Mouse (Mus musculus) hindbrain, embryonic 11.5 days (tissue): ENCODE measurements around the gene P2rx2. TPM values are rescaled to one million over a fixed set of nuclear protein-coding genes. Genes with fewer than 3 reads are reported as not detected.

Source experiments
- ATAC-seq: fragments of 200-750 bp; cut with Nextera tagmentation; 2 replicates; pipeline ENCODE4 v1.8.0; 2017; ENCODE audit warnings: mild to moderate bottlenecking, moderate TSS enrichment, moderate library complexity; ENCODE audit not compliant: low FRiP score
- DNase-seq: peaks from one replicate; pipeline ENCODE4 v3.0.0-alpha.2; 2015; ENCODE audit warnings: low spot score
- H3K27ac ChIP-seq: fragments of 300-500 bp; sonication (generic); 2 replicates; pipeline ENCODE4 v1.5.1; 2014; ENCODE audit warnings: mild to moderate bottlenecking, low read depth, low read length
- H3K27me3 ChIP-seq: fragments of 300-500 bp; sonication (generic); 2 replicates; pipeline ENCODE4 v1.6.1; 2014; ENCODE audit warnings: mild to moderate bottlenecking, low read length, moderate library complexity, mixed read lengths; ENCODE audit not compliant: control insufficient read depth, insufficient read depth
- H3K36me3 ChIP-seq: fragments of 300-500 bp; sonication (generic); 2 replicates; pipeline ENCODE4 v1.6.1; 2014; ENCODE audit warnings: mild to moderate bottlenecking, low read length, moderate library complexity, mixed read lengths; ENCODE audit not compliant: control insufficient read depth, insufficient read depth
- H3K4me1 ChIP-seq: fragments of 300-500 bp; sonication (generic); replicated peaks from 2 replicates; pipeline ENCODE4 v1.6.1; 2014; ENCODE audit warnings: low read length, mixed read lengths; ENCODE audit not compliant: control insufficient read depth, insufficient read depth
- H3K4me2 ChIP-seq: fragments of 300-500 bp; sonication (generic); replicated peaks from 2 replicates; pipeline ENCODE4 v1.6.1; 2014; ENCODE audit warnings: mild to moderate bottlenecking, low read depth, low read length
- H3K4me3 ChIP-seq: fragments of 300-500 bp; sonication (generic); 2 replicates; pipeline ENCODE4 v1.5.1; 2014; ENCODE audit warnings: low read depth, low read length
- H3K9ac ChIP-seq: fragments of 300-500 bp; sonication (generic); 2 replicates; pipeline ENCODE4 v1.6.1; 2014; ENCODE audit warnings: low read depth, low read length
- H3K9me3 ChIP-seq: fragments of 300-500 bp; sonication (generic); 2 replicates; pipeline ENCODE4 v1.6.1; 2016; ENCODE audit warnings: low read length; ENCODE audit not compliant: control insufficient read depth
- WGBS: fragments of 180-500 bp; shearing (Covaris S2); extraction: QIAGEN DNeasy Blood & Tissue Kit; methylation state at CpG from one replicate; pipeline ENCODE4 v1.1.7; 2014; 5-methylcytosine and 5-hydroxymethylcytosine counted together
- polyA plus RNA-seq: library from polyadenylated mRNA; unstranded; fragments of >200 nt; fragmentation: Nextera tagmentation; extraction: Ambion mirVana; gene quantifications from 2 replicates; pipeline ENCODE4 v1.2.1, GENCODE M21; 2014

Gene P2rx2
- polyA plus RNA-seq, 1 experiment from 2014 or later, result 0.91 TPM

DNA sequence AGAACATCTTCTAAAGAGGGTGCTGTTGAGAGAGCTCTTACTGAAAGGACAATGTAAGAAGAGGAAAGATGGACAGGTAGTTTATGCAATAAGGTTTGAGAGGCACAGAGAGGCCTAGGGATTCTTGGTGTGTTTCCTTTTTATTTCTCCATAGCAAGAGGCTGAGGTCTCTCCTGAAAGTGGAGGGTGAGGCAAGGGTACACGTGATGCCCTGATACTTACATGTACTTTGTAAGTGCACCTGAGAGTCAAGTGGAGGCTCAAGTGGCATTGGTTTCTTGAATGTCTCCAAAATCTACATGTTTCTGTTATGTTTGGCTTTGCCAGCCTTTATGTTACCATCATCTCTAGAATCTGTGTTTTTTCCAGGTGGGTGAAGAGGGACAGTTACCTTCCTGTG, 46.4 kb downstream of the P2rx2 start:
- Histone ChIP-seq H3K4me1 (no peaks in the 10 kb centered on the region), H3K9ac (no peak overlapping the region), H3K4me3 (no peak overlapping the region), H3K27ac (no peak overlapping the region), H3K4me2 (no peak overlapping the region), H3K36me3 (0 out of 2 replicates have a peak, but pooled peaks cover 3% of the 10 kb centered on the region), H3K27me3 (no peaks in the 10 kb centered on the region), H3K9me3 (no peaks in the 10 kb centered on the region)
- DNase-seq, result no peak
- ATAC-seq, result no peak
- WGBS, result 96% methylated on average over 1 of the region's 1 CpGs

DNA sequence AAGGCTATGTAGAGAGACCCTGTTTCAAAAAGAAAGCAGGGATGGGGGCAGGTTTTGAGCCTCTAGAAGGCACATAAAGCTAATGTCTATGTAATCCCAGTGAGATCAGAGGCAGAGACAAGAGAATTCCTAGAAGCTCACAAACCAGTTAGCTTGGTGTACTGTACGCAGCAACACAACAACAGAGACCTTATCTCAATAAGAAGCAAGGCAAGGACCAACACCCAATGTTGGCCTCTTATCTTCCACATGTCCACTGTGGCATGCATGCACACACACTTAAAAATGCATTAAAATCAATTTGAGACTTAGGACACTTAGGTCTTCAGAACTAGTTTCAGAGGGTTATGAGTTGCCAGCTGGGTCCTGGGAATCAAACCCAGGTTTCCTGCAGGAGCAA, 51.4 kb downstream of the P2rx2 start:
- Histone ChIP-seq H3K4me3 (no peak overlapping the region), H3K9me3 (no peaks in the 10 kb centered on the region), H3K36me3 (0 out of 2 replicates have a peak, but pooled peaks cover 8% of the 10 kb centered on the region), H3K27ac (no peak overlapping the region), H3K4me2 (no peak overlapping the region), H3K27me3 (no peaks in the 10 kb centered on the region), H3K9ac (no peak overlapping the region), H3K4me1 (no peaks in the 10 kb centered on the region)
- 94% methylated on average over 1 of the region's 1 CpGs for WGBS
- no peak for ATAC-seq
- DNase-seq, result no peak

Other genes with a start within 250 kb of the P2rx2 start
- gene Gm35315, start 248.8 kb downstream of the P2rx2 start, polyA plus RNA-seq, result 0.80 and 1.0 TPM in 2 replicates
- 0.64 and 0.76 TPM in 2 replicates for gene Plcxd1, start 243.2 kb downstream of the P2rx2 start, polyA plus RNA-seq
- 26.6 and 29.5 TPM in 2 replicates for gene Gtpbp6, start 235.0 kb downstream of the P2rx2 start, polyA plus RNA-seq
- 8.6 and 10.7 TPM in 2 replicates for gene Zfp605, start 233.1 kb downstream of the P2rx2 start, polyA plus RNA-seq
- gene Chfr, start 207.4 kb downstream of the P2rx2 start, polyA plus RNA-seq, result 86.9 and 88.5 TPM in 2 replicates
- gene Golga3, start 166.5 kb downstream of the P2rx2 start, polyA plus RNA-seq, result 21.0 and 26.0 TPM in 2 replicates
- gene Ankle2, start 112.2 kb downstream of the P2rx2 start, polyA plus RNA-seq, result 38.7 and 46.5 TPM in 2 replicates
- gene Pgam5, start 73.3 kb downstream of the P2rx2 start, polyA plus RNA-seq, result 88.9 and 94.3 TPM in 2 replicates
- gene Pxmp2, start 57.0 kb downstream of the P2rx2 start, polyA plus RNA-seq, result 7.9 and 10.0 TPM in 2 replicates
- gene Pole, start 56.9 kb downstream of the P2rx2 start, polyA plus RNA-seq, result 28.5 and 30.1 TPM in 2 replicates
- not detected in 2 replicates for gene Lrcol1, start 1.5 kb upstream of the P2rx2 start, polyA plus RNA-seq
- gene Fbrsl1, start 105.3 kb upstream of the P2rx2 start, polyA plus RNA-seq, result 15.8 and 17.5 TPM in 2 replicates
- gene Galnt9, start 201.1 kb upstream of the P2rx2 start, polyA plus RNA-seq, result 4.3 and 4.6 TPM in 2 replicates